Mouse (Mus musculus) heart, postnatal 10 days (tissue): Measurements from ENCODE around the gene Mad1l1. TPM values are rescaled to one million over a fixed set of nuclear protein-coding genes. Genes with fewer than 3 reads are reported as not detected.
"Not testable (repeated sequence)": the region's sequence is repeated elsewhere in the genome, so short reads cannot be mapped to it uniquely, and the experiment has no call there.

Source experiments
- DNase-seq, 2 experiments: peaks; one replicate each; pipeline ENCODE4 v3.0.0; 2021
- intact Hi-C: fragments of 180-260 bp; cut with DNase I; formaldehyde crosslinking; loops from one replicate; pipeline ENCODE4 v1.15.1; 2025
- total RNA-seq, 2 experiments: library from RNA; stranded (reverse); gene quantifications; 2 replicates each; pipeline ENCODE4 v1.2.3; 2021

Mad1l1 gene
- total RNA-seq, 2 experiments from 2014 or later: 16.5 to 21.2 TPM

GRCm38 (mm10) chr5:140025301-140025700 lies 296.1 kb downstream of the Mad1l1 start:
- DNase-seq: no peak
- intact Hi-C loops: no loop called here

DNA sequence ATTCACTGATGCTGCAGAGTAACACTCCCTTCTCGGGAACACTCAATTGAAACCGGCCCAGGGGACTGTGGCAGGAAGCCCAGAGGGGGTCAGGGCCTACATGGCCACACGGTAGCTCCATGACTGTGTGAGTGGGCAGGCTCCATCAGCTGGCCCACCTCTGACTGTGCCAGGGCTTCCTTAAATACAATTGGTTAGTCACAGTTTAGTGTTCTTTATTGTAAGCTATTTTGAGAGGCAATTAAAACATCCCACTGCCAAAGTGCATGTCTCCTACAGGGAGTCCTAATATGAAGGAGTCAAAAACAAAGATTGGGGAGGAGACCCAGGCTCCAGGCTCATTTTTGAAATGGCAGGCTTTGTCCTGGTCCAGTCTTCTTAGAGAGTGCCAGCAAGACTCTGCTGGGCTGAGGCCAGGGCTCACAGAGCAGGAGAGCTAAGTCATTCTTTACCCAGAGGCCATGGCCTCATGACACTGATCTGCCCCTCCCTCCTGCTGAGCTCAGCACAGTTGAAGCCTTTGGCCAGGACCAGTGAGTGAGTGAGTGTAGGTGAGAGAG lies 297.3 kb downstream of the Mad1l1 start:
- peak; percentile 60 to 61 for DNase-seq
- intact Hi-C loops: no loop called here

DNA sequence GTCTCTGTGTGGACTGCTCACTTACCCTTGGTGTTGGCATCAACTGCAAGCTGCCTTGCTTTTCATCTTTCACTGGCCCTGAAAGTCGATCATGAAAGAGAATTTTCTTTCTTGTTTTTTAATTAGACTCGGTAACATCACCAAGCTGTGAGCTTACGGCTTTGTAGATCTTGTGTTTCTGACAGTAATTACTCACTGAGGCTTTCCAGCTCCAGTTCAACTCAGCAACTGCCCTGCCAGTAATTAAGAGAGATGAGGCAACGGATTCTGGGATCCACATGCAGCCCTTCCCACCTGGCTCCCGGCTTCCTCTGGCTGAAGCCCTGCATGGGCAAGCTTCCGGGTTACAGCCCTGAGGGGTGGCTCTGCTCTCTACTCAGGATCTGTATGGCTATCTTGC lies 298.5 kb downstream of the Mad1l1 start:
- intact Hi-C loops: no loop called here
- no peak for DNase-seq

DNA sequence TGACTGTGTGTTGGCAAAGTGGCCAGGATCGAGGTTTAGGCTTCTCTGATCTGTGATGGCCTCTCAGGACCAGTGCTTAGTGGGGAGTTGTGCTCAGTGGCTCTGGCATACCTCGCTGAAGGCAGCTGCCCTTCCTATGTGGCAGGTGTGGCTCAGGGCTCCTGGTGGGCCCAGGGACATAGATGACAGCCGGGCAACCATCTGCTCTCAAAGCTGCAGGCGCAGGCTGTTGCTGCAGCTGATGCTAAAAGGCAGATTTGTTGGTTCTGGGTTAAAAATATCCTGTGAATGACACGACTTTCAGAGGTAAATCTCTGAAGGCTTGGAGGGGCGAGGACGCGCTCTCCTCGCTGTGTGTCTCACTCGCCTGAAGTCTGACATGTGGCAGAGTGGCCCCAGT lies 299.6 kb downstream of the Mad1l1 start:
- intact Hi-C loops: no loop called here

DNA sequence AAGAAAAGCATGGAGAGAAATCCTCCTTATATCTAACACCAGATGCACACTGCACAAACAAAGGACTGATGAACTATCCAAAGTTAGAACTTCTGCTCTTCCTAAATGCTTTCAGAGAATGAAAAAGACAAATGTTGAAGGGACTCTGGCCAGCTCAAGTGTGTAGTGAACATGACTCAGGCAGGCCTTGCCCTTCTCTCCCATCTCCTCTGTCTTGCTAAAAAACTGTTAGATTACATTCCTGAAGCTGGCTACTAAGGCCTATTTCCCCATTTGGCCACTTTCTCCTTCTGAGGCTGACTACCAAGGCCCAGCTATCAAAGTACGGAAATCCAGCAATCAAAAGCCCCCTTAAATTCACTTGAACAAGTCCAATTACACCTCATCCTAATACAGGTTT lies 301.7 kb downstream of the Mad1l1 start:
- DNase-seq: no peak
- intact Hi-C loops: no loop called here

More for the DNA sequence above, 299.6 kb downstream of the Mad1l1 start:
- DNase-seq: no peak

DNA sequence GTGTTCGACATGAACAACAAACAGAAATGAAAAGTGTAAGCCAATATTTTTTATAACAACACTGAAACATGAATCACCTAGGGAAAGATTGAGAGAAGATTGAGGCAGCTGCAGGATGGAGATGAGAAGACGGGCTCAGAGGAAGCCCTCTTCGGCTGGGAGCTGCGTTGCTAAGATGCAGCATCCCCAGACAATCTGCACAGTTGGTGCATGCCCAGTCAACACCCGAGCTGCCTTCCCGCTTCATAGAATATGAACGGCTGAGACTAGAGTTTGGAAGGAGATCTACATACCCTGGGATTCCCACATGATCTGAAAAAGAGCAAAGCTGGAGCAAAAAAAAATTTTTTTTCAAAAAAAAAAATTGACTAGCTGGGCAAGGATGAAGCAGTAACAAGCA lies 302.6 kb downstream of the Mad1l1 start:
- intact Hi-C loops: no loop called here
- no peak for DNase-seq

DNA sequence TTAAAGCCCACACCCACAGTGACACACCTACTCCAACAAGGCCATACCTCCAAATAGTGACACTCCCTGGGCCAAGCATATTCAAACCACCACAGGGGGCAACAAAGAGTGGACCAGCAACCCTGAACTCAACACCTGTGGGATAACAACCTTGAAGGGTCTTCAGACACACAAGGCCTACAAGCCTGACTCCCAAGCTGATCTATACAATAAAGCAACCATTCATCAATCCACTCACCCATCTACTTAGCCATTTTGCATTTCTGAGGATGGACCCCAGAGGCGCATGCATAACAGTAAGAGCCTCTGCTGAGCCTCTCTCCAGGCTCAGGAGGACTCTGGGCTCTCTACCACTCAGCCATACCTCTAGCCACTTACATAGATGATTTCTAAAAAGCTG lies 304.5 kb downstream of the Mad1l1 start:
- no peak for DNase-seq
- intact Hi-C loops: no loop called here

GRCm38 (mm10) chr5:140013652-140014051 lies 307.7 kb downstream of the Mad1l1 start:
- DNase-seq: no peak
- intact Hi-C loops: no loop called here

DNA sequence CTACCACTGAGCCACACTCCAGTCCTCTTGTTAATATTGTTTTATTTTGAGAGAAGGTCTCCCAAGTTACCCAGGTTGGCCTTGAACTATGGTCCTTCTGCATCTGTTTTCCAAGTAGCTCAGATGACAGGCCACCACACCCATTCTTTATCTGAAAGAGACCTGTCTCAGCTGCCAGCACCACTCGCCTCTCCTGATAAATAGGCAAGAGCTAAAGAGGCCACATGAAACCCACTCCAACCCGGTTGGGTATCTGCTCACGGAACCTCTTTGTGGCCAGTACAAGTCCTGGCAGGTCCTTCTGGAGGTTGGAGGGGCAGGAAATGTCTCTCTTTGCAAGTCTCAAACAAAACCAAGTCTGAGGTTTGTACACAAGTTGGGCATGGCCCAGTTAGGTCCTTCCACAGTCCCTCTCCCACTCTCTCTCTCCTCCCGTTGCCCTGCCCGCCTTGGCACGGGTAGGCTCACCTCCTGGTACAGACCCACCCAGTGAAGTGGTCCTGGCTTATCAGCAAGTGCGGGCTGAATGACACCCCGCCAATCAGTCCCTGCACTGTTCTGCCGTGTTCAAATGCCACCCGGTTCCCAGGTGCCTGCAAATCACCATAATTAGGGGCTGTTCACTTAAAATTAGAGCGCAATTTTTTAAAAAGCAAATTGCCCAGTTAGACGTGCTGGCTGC lies 308.9 kb downstream of the Mad1l1 start:
- intact Hi-C loops: no loop called here
- DNase-seq: no peak

DNA sequence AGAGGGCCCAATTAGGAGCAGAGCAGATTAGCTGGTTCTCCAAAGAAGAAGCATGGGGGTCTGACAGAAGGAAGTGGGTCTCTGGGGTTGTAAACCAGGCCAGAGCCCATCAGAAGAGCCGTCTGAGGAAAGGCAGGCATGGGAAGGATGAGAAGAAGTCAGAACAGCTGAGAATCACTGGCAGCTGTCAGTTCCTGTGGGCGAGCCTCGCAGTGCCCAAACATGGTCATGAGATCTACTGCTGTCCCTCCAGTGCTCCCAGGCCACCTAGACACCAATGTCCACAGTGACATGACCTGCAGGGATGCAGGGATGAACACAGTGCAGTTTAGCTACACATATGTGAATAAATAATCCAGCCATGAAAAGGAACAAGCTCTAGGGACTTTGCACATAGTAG lies 310.9 kb downstream of the Mad1l1 start:
- no peak for DNase-seq
- intact Hi-C loops: no loop called here

GRCm38 (mm10) chr5:140009083-140009655 lies 312.2 kb downstream of the Mad1l1 start:
- no peak for DNase-seq
- intact Hi-C loops: no loop called here

- intact Hi-C loops: no loop called here
- DNase-seq: no peak
Measured at GRCm38 (mm10) chr5:140008523-140008806, 312.9 kb downstream of the Mad1l1 start.

DNA sequence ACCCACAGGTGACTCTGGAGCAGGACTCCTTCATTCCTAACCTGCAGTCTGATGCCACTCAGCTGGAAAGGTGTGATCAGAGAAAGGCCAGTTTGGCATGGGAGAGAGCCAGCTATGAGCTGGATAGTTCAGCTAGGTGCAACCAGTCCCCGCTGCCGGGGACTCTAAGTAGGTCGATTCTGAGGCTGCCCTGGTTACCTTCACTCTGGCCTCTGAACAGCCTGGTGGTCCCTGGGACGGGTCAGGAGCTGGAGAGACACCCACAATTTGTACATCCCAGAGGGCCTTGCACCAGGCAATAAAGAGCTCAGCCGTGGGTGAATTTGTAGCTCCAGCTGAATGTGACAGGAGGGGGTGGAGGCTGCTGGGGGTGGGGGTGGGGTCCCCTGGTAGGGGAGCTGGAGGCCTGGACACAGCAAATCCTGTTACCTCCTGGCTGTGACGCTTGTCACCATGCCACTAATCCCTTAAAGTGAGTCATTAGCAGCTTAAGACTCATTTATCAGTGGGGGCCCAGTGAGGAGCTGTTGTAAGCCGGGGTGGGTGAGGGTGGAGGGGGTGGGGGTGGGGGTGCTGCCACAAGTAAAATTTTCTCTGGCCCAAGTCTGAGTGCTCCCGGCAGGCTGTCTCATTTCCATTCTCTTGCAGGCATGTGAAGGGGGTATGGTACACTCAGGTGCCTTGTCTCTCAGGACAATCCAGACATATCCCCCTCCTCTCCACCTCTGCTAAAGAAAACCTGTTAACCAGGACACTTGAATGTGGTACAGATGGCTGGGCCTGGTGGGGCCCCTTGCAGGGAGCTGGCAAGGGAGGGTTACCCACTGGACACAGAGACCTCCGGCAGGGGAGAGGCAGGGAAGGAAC lies 313.5 kb downstream of the Mad1l1 start:
- intact Hi-C loops: no loop called here
- DNase-seq: no peak

- DNase-seq: no peak
- intact Hi-C loops: no loop called here
Measured at GRCm38 (mm10) chr5:140006861-140007260, 314.5 kb downstream of the Mad1l1 start.

- intact Hi-C loops: no loop called here
- no peak for DNase-seq
Measured at GRCm38 (mm10) chr5:140002541-140002940, 318.8 kb downstream of the Mad1l1 start.

DNA sequence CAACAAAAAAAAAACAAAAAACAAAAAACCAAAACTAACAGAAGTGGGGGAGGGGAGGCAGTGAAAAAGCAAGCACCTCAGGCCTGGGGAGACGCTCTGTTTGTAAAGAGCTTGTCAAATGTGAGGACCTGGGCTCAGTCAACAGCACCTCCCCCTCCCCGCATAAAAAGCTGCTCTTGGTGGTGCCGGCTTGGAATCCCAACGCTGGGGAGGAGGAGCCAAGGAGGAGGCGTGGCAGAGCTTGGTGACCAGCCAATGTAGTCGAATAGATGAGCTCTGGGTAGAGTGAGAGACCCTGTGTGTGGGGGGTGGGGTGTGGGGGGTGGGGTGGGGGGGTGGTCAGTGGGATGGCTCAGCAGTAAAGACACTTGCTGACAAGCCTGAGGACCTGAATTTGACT lies 322.4 kb downstream of the Mad1l1 start:
- intact Hi-C loops: no loop called here
- DNase-seq: no peak

- DNase-seq, intact Hi-C loops: not testable (repeated sequence)
Measured at GRCm38 (mm10) chr5:139998321-139998720, 323.0 kb downstream of the Mad1l1 start.

GRCm38 (mm10) chr5:139991531-139991930 lies 329.8 kb downstream of the Mad1l1 start:
- DNase-seq: no peak
- intact Hi-C loops: no loop called here

DNA sequence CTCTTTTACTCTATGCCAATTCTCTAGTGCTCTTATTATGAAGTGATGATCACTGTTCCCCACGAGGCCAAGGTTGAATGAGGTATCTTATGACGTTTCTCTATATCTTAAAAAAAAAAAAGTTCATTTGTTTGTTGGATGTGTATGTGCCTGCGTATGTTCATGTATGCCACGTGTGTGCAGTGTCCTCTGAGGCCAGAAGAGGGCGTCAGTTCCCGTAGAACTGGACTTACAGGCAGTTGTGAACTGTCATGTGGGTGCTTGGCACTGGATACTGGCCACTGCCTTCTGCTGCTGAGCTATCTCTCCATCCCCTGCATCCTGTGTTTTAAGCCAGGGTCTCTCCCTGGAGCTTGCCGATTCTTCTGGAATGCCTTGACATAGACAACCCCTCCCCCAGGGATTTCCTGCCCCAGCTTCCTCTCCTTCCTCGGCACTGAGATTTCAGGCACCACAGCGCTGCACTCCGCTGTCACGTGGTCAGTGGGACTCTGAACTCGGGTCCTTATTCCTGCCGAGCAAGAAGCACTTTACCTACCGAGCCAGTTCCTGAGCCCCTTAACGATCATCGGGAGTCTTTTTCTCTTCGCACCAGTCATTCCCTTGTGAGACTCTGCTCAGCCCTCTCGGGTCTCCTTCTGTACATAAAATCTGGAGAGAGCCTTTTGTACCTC lies 336.1 kb downstream of the Mad1l1 start:
- no peak for DNase-seq
- intact Hi-C loops: no loop called here

GRCm38 (mm10) chr5:139981976-139982375 lies 339.4 kb downstream of the Mad1l1 start:
- DNase-seq: no peak

DNA sequence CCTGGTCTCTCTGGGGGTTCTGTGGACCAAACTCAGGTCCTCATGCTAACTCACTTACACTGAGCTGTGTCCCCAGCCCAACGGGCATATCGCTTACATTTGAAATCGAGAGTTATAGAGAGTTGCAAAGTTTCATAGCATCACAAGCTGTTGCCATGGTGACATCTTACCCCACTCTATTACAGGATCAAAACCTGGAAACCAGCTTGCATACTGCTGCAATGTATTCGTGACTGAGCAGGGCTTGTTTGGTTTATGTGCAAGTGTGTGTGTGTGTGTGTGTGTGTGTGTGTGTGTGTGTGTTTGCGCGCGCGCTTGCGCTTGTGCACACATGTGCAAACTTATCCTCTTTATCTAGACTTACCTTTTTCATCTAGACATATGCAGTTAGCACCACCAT lies 342.0 kb downstream of the Mad1l1 start:
- intact Hi-C loops: no loop called here
- no peak for DNase-seq

More at GRCm38 (mm10) chr5:139981976-139982375, 339.4 kb downstream of the Mad1l1 start:
- intact Hi-C loops: no loop called here
